Mouse (Mus musculus) right cerebral cortex, postnatal 14 days (tissue): ENCODE measurements around the gene D10Wsu102e.
"Not testable (repeated sequence)": the region's sequence is repeated elsewhere in the genome, so short reads cannot be mapped to it uniquely, and the experiment has no call there.

Experiments used
- DNase-seq: peaks from one replicate; pipeline ENCODE4 v3.0.0; 2022

D10Wsu102e gene

DNA sequence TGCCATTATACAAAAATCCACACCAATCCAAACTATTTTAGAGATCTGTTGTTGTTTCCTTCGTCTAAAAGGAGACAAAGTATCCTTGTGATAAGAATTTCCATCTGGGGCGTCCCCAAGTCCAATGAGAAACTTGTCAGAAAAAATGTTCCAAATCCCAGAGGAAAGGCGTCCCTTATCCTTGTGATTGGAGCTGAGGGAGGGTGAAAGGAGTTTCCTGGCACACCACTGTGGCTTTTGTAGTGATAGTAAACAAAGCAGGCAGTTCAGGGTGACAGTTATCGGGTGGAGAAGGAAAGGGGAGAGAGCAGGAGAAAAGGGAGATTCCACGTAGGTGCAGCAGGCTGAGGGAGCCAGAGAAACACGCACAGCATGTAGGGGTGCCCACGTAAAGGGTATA is 12.5 kb upstream of the D10Wsu102e start:
- no peak for DNase-seq

DNA sequence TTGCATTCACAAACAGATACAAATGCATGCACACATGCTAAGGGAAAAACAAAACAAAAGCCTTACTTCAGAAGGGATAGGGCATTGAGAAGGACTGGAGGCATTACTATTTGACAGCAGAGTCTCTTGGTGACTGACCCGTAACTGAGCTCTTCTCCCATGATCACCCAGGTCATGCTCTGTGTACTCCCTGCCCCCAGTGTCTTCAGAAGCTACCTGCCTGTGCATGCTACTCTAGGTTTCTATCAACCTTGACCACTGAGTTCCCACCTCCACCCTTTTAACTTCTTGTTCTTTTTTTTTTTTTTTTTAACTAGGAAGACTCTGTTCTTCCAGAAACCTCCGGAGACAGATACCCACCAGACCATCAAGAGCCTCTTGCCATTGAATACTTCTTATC is 9.3 kb upstream of the D10Wsu102e start:
- no peak for DNase-seq

DNA sequence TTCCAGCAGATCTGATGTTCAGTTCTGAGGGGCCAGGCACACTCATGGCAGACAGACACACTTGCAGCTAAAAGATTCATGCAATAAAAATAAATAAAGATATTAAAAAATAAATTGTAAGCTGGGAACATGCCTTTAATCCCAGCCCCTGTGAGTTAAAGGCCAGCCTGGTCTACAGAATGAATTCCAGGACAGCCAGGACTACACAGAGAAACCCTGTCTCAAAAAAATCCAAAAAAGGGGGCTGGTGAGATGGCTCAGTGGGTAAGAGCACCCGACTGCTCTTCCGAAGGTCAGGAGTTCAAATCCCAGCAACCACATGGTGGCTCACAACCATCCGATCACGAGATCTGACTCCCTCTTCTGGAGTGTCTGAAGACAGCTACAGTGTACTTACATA is 8.2 kb upstream of the D10Wsu102e start:
- DNase-seq: not testable (repeated sequence)

DNA sequence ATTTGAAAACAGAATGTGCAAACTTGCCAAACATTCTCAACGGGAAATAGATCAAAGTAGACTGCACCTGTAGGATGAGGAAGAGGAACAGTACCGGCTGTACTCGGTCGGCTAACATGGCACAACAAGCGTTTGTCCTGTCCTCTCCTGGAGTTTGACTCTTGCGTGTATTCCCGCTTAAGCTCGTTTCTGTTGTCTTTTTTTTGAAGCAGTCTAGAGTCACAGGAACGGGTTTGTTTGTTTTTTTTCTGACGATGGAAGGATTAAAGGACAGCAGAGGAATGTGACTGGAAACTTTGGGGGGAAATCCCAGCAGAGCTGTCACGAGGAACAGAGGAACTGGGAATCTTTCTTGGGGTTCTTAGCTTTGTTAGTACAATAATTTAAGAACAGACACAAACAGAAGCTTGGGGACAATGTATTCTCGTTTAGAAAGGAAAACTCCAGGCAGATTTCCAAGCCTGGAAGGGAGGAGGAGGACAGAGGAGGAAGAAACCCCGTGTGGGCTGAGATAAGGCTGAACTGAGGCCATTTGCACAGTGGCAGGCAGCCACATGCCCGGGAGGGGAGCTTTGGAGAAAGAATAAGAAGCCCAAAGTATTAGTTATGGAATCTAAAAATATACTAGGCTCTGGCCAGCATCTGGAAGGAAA is 6.2 kb upstream of the D10Wsu102e start:
- no peak for DNase-seq

DNA sequence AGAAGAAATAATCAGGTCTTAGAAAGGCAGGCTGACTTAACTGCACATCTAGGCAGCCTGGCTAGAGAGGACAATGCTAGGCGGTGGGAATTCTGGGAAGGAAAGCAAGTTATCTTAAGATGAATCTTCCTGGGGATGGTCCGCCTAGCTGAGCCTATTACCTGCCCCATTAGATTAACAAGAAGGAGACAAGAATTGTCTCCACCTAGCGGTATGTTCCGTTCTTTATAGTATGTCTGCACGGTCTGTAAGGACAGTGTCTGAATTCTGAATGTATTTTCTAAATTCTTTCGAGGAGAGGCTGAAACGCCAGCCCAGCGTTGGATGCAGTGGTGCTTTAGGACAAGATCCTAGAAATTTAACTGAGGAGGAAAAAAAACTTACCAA is 5.7 kb upstream of the D10Wsu102e start:
- DNase-seq: no peak

DNA sequence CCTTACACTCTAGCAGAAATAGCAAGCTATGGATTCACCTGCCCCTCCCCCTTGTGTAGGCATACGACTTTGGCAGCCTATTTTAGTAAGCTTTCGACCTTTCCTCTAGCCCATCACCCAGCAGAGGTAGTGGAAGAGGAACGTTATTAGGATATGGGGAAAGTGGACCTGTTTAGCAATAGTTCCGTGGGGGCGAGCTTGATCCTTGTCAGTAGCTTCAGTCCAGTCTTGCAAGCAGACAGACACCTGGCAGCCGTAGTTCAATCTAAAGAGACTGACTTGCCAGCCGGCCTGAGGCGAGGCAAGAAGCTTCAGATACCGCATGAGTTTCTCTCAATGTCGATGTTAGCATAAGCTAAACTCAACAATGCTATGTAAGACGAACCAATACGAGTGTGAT is 3.6 kb upstream of the D10Wsu102e start:
- DNase-seq: no peak

DNA sequence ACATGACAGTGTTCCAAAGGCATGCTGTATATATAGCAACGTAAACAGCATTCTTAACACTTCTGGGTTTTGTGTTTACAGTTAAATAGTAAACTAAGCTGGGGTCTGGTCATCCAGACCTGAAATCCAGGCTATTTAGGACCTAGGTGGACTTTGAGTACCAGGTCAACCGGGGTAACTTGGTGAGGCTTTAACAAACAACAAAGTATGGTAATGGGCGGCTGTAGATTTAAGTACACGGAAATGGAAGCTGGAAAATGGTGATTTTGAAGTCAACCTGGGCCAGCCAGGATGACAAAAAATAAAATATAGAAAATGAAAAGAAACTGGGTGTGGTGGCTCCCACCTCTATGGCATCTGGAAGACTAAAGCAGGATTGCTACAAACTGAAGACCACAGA is 570 bp upstream of the D10Wsu102e start:
- no peak for DNase-seq

DNA sequence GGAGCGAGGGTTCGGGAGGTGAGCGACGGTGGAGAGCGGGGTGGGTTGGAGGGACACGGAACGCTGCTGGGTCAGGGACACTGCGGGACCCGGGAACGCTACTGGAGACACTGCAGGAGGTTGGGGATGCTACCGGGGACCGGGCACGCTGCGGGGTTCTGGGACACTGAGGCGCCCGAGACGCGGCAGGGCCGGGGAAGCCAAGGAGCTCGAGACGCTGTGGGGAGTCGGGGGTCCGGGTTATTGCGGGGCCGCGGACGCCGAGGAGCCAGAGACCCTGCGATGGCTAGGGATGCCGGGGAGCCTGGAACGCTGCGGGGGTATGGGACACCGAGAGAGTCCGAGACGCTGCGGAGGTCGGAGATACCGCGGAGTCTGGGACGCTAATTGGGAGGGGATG is 335 bp downstream of the D10Wsu102e start:
- no peak for DNase-seq

DNA sequence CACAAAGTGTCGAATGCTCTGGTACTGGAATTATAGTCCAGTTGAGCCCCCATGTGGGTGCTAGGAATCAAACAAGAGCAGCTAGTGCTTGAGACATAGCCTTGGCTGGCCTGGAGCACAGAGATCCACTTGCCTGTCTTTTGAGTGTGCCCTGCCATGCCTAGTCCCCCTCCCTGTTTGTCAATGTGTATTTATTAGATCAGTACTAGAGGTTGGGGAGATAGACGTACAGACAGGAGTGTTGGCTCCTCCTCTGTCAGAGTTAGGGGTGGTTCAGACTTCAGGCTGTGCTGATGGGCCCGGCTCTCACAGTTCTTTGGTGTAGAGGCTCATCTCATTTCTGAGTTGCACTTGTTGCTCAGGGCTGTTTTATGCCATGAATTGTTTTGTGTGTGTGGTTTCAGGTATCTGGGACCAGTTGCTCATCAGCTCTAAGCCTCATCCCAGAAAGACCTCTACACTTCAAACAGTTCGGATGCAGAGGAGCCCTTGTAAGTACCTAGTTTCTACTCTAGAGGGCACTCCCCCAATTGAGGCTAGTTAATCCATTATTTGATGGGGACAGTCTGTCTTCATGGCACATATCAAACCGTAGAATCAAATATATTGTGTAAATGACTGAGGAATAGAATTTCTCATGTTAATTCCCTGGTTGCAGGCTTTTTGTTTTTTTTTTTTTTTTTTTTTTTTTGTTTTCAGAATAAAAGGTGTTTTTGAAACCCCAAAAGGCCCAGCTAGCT is 1.8 kb downstream of the D10Wsu102e start:
- no peak for DNase-seq

DNA sequence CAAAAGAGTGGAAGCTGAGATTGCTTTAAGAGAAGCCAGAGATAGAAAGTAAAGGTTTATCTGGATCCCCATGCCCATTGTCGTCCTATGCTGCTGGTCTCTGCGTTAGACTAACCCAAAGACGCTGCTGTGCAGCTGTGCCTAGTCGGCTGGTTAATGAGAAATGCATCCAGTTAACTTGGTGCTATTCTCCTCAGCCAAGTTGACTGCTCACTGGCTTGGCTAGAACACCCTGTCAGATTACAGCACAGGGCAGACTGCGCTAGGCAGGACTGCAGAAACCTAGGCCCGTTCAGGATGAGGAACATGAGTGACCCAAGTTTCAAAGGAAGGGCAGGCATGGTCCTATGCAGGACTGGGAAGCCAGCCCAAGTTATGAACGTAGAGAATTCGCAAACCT is 3.4 kb downstream of the D10Wsu102e start:
- DNase-seq: no peak

DNA sequence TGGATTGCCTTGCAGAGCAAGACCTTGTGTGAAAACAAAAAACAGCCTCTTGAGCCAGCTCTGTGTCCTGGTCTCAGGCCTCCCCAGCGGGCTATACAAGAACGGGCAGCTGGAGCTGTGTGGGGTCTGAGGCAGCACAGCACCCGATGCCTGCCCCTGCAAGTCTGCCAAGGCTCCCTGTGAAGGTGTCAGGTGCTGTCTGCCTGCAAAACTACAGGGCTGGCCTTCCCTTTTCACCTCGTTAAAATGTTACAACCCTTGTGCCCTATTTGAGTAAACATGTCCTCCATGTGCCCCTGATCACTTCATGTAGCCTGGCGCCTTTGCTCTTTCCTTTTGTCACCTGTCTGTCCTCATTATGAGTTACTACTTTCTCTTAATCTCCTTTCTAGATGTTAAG is 8.9 kb downstream of the D10Wsu102e start:
- DNase-seq: no peak

DNA sequence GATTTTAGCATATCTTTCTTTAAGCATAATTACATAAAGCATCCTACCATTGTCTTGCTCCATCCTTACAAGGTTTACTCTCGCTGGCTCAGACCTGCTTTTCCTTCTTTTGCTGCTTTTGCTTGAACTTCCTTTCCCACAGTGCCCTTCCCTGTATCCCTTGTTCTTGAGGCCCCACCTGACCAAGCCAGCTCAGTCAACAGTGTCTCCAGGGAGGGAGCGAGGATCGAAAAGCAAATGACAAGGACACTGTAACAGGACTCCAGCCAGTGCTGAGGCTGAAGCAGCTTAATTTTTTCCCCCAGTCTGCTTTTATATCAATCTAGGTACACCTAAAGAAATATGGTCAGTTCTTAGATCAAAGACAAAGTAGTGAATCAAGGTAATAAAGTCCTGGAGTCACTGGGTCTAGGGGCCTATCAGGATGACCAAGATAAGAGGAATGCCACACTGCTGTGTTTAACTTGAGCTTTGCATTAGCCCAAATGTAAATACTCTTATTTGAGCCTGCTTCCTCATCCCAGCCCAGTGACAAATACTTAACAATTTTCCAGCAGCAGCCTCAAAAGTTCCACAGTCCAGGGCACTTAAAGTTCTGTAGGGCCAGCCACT is 14.1 kb downstream of the D10Wsu102e start:
- DNase-seq: no peak

DNA sequence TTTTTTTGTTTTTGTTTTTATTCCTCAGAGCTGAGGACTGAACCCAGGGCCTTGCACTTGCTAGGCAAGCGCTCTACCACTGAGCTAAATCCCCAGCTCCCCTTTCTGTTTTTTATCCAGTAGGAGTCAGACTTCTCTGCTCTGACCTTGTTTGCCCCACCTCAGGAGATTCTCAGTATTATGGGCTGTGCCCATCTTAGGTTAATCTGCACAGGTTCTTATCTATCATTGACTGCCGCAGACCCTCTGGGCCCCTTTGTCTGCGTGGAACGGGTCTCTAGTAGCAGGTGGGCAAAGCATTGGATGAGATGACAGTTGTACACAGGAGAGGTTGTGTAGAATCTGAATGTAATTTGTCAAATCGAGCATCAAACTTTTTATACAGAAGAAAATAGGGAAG is 15.4 kb downstream of the D10Wsu102e start:
- DNase-seq: not testable (repeated sequence)

DNA sequence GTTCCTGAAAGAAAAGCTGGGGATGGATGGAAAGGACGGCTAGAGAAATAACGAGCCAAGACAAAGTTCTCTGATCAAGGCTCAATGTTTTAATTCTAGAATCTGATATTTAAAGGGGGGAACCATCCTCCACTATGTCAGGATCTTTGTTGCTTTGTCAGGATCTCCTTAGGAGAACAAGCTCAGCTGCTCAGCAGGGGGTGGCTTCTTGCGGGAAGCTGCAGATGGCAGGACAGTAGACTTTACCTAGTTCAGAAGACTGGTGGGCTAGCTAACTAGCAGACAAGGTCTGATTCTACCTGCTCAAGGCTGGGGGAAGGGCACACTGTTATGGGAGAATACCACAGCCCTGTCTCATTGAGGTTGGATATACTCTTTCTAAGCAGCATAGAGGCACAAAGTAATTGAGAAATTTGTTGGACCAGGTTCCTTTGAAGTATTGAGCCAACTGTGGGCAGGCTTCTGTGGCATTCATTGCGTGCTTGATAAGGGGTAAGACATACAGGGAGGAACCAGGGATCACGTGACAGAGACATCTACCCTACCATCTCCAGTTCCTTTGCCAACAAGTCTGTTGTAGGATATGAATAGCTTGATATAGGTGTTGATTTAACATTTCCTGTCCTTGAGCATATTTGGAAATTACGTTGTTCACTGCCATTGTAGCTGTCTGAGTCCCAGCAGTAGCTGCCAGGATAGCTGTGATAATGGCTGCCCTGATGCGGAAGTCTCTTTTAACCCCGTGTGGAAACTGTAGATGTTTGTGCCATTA is 17.1 kb downstream of the D10Wsu102e start:
- no peak for DNase-seq

DNA sequence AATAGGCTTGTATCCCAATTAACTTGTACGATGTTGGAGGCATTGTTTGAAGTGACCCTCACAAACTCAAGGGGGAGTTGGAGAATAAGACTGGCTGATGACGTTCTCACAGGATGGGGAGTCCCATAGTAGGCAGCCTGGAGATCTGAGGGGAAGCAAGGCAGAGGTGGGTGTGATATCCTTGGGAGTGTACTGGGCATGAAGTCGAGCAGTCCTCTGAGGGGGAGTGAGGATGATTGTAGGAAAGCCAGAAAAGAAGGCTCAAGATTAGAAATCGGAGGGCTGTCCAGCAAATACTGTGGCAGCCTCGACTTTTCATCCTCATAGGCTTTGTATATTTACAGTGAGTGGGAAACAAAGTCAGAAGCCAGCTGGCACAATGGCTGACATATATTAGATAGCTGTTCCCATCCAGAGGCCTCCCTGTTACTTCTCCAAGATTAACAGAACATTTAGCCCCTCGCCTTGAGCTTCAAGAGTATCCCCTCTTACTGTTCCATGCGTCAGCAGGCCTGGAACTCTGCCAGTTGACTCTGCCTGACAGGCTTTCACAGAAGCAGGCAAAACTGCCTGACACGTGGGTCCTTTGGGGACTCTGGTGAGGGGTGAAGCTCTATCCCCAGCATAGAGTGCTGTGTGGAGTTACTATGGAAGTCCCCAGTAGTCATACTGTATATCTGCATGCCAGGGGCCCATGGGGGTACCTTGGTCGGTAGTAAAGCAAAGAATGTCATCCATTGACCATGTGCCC is 18.2 kb downstream of the D10Wsu102e start:
- peak; percentile 32 for DNase-seq

DNA sequence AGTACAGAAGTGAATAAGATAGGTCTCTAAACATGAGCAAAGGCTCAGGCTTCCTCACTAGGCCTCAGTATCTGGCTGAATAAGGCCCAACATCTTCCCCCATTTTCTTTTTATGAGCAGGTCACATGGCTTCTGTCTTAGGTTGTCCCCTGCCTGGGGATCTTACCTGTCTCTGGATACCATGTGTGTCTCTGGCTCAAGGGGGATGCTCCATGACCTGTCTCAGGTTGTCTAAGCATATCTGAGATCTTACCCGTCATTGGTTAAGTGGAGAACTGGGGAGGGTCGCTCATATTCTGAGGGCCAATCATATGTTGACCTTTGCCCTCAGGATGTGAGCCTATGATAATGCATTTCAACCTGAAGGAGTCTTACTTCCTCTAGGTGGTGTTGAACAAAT is 20.5 kb downstream of the D10Wsu102e start:
- no peak for DNase-seq

DNA sequence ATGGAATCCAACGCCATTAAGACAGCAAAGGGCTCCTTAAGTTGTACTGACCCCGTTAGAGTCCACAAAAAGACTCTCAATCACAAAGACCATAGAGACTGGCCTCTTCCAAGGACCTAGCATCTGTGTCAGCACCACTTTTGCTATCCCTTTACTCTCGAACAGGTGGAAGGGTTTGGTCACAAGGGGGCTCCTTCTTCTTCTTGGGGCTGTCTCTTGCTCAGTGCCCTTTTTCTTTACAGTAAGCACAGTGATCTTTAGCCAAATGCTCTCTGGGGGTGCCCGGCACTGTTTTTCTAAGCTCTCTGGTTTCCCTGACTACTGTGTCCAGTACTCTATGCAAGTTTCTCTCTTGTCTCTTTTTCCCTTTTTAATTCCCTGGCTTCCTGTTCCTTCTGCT is 22.5 kb downstream of the D10Wsu102e start:
- DNase-seq: no peak

DNA sequence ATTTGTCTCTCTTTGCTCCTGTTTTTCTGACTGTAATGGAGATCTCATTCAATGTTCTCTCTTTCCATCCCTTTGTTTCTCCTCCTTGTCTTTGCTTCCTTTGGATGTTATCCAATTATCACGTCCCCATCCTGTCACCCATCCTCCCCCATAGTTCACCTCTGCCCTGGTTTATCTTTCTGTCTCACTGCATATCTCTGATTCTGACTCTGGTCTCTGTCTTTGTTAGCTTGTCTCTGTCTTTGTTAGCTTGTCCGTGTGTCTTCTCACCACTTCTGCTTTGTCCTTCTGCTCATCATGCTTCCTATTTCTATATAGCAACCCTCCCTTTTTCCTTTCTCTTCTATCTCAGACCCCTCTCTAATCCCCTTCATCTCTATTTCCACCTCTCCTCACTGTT is 23.0 kb downstream of the D10Wsu102e start:
- no peak for DNase-seq

DNA sequence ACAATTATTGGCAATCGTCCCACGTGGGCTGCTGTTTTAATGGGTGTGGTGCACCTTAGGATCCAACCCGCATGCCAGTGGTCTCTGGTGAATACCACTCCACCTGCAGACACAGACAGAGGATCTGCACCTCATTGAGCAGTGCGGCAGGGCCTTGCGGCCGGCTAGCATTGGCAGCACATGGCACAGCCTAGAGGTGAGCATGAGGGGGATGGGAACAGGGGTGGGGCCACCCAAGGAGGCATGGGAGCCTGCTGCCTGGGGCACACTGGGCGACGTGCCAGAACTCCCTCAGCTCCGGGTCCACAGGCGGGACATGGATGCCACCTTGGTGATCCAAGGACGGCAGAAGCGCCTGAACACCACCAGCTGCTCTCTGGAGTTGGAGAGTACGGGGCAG is 23.8 kb downstream of the D10Wsu102e start:
- DNase-seq: no peak

DNA sequence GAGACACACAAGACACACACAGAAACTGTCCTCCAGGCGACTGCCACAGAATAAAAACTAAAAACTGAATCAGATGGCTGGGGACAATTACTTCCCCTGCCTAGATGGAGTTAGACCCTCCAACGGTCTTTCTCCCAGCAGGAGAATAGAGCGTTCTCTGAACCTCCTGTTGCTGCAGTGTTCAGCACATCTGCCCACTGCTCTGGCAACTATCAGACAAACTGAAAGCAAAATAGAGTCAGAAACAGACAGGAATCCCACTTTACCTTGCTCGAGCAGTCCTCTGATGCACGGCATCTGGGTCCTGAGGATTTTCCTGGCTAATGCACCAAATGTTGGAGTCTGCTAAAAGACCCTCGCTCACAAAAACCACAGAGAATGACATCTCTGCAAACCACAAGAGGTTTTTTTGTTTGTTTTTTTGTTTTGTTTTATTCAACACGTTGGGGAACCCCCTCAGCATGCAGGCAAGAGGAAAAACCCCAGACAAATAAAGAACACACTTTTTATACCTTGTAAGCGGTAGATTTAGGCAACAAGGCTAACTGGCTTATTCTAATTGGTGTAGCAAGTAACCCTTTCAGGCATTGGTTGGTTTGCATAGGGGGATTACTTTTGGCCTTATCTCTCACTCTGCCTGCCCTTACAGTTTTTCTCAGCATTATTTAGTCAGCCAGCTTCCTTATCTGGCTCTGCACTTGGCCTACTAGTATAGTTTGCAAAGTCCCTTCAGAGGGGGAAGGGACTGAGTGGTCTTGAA is 24.6 kb downstream of the D10Wsu102e start:
- DNase-seq: no peak

DNA sequence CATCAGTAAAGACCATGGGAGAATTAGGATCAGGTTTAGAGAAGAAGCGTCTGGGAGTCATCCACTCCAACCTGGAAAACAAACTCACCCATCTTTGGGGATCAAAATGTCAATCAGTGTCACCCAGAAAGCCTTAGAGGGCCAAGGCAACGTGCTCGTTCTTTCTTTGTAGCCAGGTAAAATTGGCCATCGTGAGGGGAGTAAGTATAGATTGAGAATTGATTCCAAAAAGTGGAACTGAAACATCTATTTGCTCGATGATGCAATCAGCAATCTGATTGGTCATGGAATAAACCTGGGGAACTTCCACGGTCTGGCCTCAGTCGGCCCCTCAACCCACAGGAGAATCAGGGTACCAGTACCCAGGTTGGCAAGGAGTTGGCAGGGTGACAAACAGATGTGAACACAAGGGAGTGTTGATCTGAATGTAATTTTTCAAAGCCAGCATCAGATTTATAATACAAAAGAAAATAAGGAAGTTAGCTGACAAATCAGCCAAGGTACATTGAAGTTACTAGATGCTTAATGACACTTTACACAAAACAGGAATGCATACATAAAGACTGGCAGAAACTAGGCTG is 25.4 kb downstream of the D10Wsu102e start:
- no peak for DNase-seq

DNA sequence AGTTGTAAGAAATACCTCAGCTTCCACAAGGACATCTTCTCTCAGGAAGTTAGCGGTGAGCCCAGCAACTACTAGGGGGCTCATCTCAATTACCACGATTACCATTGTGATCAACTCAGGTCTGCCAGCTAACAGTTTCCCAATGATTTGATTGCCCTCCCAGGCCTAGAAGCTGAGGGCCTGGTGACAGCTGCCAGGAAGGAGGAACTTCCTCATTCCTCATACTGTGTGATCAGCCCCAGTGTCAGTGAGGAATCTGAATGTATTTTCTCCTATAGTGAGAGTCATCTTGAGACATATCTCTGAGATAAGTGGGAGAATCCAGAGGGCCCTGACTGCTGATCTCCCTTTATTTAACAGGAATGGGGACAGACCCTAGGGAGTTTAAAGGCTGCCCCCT is 37.3 kb downstream of the D10Wsu102e start:
- no peak for DNase-seq
